Mouse (Mus musculus) mesoderm, embryonic 11.5 days (tissue): ENCODE results near the gene Tmprss11d.
A peak's percentile ranks its signal among the peaks of the same experiment; 100 is the strongest.
"Not testable (repeated sequence)": the region's sequence is repeated elsewhere in the genome, so short reads cannot be mapped to it uniquely, and the experiment has no call there.

Experiments used
- DNase-seq: peaks from one replicate; pipeline ENCODE4 v3.0.0-alpha.2; 2012; ENCODE audit warnings: low read depth, low spot score

Gene Tmprss11d

DNA sequence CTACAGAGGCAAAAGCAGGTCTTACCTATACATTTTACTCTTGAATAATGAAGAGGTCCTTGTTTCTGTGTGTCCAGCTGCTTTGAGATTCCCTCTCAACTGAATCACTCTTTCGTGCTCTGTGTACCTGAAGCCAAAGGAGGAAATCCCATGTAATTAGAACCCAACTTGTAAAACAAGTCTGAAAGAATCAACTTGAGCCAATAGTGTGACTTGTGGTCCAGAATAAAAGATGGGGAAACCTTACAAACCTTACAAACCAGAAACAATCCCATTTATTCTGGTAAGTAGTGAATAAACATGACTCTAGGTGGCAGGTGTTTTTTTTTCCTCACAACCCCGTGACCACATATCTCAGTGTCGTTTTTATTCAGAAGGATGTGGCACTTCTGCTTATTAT lies at the start of gene Tmprss11d:
Gene Tmprss11d, minus strand, starts transcription at position 101 of the 400 bp plus-strand sequence.
- DNase-seq: no peak

DNA sequence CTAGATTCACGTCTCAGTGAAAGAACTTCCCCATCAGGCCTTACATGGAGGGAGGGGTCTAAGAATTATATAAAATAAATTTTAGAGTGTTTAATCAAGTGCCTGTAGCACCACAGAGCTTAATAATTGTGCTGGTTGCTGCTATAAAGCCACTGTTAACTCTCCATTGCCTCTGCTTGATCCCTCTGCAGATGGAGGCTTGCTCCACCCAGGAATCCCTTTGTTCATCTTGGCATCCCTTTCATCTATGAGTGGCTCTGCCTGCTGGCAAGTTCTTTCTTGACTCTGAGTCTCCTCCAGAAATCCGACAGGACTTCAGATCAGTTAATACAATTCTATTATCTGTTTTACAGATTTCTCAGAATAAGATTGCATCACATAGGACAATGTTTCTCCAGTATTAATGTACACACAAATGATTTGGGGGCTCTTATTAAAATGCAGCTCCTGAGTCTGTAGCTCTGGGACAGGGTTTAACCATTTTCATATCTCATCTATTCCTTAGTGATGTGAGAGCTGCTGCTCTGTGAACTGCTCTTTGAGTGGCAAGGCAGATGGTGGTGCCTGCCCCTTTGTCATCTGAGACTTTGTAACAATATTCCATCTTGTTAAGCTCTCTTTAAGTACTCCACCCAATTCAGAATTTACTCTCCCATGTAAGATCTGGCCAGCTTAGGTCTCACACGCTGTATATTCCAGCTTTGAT lies 48.3 kb upstream of the Tmprss11d start:
- DNase-seq: no peak

DNA sequence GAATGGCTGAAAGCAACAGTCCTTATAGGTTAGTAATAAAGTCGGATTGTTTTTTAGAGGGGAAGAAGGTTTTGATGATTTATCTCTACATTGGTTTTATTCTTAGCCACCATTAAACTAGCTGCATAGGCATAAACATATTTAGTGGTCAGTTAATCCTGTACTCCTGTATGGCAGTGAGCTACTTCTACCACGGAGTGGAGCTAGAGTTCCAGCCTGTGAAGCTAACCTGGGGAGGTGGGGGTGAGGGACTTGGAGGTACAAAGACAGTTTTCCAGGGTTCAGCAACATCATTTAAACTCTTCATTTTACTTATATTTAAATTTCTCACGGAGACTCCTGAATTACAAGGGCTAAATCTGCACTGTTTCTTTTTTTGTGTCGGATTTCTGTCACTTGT lies 46.3 kb upstream of the Tmprss11d start:
- no peak for DNase-seq

DNA sequence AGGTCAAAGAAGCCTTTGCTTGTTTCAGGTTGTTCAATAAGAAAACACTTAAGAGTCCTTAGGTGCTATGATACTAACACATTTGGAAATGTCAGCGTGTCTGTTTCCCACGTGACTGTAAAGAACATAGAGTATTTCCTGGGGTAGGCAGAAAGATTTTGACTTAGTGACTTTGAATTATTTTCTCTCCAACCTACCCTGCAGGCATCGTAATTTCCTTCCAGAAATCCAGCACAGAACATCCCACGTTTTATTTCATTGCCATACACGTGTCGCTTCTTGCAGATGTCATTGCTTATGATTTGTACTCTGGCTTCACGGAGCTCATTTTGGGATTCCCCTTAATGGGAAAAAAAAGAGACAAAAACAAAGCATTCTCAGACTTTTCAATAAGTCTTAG lies 41.1 kb upstream of the Tmprss11d start:
- DNase-seq: no peak

DNA sequence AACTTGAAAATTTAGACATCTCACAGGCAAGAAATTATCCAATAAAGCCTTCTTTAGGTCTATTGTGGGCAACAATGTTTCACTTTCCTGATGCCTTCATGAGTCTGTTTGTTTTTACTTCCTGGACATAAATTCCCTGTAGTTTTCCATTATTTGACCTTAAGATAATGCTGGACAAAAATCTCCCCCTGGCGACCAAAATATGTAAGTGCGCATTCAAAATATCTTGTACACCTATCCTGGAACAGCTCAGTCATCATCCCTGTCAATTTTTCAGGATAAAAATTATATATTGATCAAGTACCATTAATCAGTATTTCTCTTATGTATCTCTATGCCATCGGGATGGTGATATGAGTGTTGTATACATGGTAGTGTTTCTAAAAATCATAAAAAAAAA lies 37.6 kb upstream of the Tmprss11d start:
- DNase-seq: peak; percentile 28

DNA sequence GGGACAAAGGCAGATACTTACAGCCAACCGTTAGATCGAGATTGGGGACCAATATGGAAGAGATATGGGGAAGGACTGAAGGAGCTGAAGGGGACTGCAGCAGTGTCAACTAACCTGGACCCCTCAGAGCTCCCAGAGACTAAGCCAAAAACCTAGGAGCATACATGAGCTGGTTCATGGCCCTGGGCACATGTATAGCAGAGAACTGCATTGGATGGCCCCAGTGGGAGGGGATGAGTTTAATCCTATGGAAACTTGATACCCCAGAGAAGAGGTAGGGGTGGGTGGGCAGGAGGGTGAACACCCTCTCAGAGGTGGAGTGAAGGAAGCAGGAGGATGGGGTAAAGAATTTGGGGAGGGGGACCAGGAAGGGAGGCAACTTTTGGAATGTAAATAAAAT lies 34.7 kb upstream of the Tmprss11d start:
- DNase-seq: no peak

DNA sequence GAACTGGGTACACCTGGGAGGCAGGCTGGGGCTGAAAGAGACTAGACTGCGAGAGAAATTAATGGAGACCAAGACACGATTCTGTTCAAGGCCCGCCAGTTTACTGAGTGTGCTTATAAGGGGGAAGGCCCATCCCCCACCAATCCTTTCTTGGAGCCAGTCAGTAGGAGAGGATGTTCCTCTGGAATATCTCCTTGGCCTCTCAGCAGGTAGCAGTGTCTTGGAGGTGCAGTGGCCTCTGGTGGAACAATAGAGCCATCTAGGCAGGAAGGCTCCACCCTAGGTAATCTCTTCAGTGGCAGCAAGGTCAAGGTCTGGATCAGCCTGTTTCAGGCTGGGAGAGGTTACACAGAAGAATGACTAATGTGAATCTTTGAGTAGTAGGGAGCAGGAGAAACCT lies 34.0 kb upstream of the Tmprss11d start:
- DNase-seq: no peak

DNA sequence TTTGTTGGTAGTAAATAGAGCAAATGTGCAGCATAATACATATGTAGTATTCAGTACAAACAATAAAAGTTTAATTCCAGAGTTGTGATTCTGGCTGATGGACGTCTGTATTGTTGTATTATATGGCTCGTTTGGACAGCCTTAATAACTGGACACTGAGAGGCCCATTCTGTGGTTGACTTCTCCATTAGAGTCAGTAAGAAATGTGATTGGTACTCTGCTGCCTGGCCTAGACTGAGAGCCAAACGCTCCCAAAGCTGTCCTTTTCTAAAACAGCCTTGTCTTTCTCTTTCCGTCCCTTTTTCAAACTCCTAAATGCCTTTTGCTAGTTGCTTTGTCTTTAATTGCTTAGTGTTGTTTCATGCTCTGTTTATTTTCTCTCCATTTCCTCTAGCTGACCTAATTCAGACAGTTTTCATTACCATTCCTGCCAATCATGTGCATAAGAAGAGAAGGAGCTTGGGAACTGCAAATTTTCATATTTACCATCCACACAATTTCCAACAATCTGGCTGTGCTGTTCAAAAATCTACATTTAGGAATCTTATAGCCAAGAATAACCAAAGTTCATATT lies 13.7 kb downstream of the Tmprss11d start:
- no peak for DNase-seq

DNA sequence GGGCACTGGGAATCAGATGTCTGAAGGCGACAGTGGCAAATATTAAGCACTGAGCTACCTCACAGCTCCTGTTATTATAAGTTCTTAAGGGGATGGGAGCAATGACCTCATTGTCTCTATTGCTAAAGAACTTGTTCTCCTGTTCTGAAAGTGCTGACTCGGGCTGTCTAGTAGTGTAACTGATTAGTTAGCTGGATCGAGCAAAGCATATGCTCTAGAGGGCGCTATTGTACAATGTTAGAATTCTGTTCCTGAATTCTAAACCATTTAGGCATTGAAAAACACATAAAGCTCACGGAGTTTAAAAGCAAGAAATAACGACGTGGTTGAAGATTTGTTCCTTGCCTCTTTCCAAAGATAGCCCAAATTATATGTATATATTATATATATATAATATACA lies 20.3 kb downstream of the Tmprss11d start:
- DNase-seq: peak; percentile 59

DNA sequence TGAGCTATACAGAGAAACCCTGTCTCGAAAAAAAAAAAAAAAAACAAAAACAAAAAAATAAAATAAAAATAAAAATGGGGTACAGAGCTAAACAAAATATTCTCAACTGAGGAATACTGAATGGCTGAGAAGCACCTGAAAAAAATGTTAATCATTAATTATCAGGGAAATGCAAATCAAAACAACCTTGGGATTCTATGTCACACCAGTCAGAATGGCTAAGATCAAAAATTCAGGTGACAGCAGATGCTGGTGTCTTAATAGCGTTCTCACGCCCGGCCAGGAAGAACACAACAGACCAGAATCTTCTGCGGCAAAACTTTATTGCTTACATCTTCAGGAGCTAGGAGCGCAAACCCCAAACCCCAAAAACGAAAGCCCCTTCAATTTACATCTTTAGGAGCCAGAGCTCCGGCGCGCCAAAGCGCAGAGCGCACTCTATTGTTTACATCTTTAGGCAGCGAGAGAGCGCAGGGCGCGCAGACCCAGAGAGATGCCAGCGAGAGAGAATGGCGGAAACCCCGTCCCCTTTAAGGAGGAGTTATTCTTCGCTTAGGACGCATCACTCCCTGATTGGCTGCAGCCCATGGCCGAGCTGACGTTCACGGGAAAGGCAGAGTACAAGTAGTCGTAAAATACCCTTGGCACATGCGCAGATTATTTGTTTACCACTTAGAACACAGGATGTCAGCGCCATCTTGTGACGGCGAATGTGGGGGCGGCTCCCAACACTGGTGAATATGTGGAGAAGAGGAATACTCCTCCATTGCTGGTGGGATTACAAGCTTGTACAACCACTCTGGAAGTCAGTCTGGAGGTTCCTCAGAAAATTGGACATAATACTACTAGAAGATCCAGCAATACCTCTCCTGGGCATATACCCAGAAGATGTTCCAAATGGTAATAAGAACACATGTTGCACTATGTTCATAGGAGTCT lies 54.9 kb downstream of the Tmprss11d start:
- DNase-seq: not testable (repeated sequence)

DNA sequence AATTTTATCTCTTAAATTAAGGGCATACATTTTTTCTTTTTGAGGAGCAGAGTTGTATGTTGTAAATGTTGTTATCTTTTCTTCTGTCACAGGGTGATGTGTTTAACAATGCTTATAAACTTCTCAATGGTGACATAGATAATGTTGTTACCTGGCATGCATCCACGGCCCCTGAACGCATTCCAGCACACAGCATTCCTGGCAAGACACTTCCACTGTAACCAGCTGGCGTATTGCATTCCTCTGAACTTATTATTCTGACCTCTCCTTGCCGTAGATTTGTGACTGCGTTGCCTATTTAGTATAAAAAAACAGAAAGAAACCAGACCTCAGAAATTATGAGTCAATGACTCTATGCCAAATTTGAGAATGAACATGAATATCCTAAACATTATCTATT lies 67.1 kb downstream of the Tmprss11d start:
- DNase-seq: no peak

DNA sequence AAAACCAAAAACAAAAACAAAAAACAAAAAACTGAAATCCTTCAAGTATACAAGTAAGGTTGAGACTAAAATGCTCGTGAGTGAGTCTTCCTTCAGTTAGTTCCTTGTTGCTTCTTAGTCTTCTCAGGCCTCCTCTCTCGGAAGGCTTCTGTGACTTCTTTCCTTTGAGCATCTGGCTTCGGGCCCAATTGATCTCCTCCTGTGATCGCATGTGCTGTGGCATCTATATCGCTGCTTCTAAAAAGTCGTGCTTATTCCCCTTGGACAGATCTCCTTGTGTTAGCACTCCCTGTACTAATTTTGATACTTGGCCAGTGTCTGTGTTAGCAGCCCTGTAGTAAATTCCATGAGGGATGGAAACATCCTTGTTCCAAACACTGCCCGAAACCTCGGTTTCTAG lies 69.3 kb downstream of the Tmprss11d start:
- no peak for DNase-seq

DNA sequence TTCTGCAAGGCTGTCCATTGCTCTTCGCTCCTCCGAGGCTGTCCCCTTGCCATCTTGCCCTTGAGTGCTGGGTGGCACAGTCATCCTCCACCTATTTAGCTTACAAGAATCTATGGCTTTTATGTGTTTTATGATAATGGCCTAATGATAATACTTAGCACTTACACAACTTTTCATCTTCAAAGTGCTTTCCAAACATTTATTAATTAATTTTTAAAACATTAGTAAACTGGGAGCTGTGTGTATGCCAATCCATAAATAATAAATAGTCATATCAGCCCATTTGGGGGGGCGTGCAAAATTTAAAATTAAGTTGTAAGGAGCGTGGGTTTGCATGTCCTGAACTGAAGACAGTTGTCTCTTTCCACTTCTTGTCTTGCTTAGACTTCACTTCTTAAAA lies 84.0 kb downstream of the Tmprss11d start, which contains the start of gene Tmprss11c:
Gene Tmprss11c, minus strand, starts transcription at position 101 of the 400 bp plus-strand sequence.
- DNase-seq: no peak
